Mouse (Mus musculus) limb, embryonic 14.5 days (tissue): Measurements from ENCODE around the gene Tmem160. TPM values are rescaled to one million over a fixed set of nuclear protein-coding genes. Genes with fewer than 3 reads are reported as not detected.
A peak's percentile ranks its signal among the peaks of the same experiment; 100 is the strongest.

Experiments used
- ATAC-seq: fragments of 200-750 bp; cut with Nextera tagmentation; 2 replicates; pipeline ENCODE4 v1.8.0; 2017; ENCODE audit warnings: low read depth, moderate number of reproducible peaks, moderate TSS enrichment; ENCODE audit not compliant: low FRiP score
- DNase-seq: peaks from one replicate; pipeline ENCODE4 v3.0.0-alpha.2; 2015; ENCODE audit warnings: low spot score
- H3K27ac ChIP-seq: fragments of 300-500 bp; sonication (generic); replicated peaks from 2 replicates; pipeline ENCODE4 v1.5.1; 2014; ENCODE audit warnings: low read depth, mild to moderate bottlenecking, low read length, moderate library complexity, mixed read lengths
- H3K27me3 ChIP-seq: fragments of 300-500 bp; sonication (generic); 2 replicates; pipeline ENCODE4 v1.6.1; 2014; ENCODE audit warnings: low read length, mixed read lengths; ENCODE audit not compliant: control insufficient read depth, insufficient read depth
- H3K36me3 ChIP-seq: fragments of 300-500 bp; sonication (generic); 2 replicates; pipeline ENCODE4 v1.6.1; 2014; ENCODE audit warnings: mild to moderate bottlenecking, low read length, moderate library complexity, mixed read lengths; ENCODE audit not compliant: control insufficient read depth, insufficient read depth
- H3K4me1 ChIP-seq: fragments of 300-500 bp; sonication (generic); 2 replicates; pipeline ENCODE4 v1.6.1; 2014; ENCODE audit warnings: antibody characterized with exemption, low read length, mixed read lengths; ENCODE audit not compliant: control insufficient read depth, insufficient read depth
- H3K4me2 ChIP-seq: fragments of 300-500 bp; sonication (generic); replicated peaks from 2 replicates; pipeline ENCODE4 v1.6.1; 2014; ENCODE audit warnings: low read depth, mild to moderate bottlenecking, low read length, moderate library complexity; ENCODE audit not compliant: severe bottlenecking
- H3K4me3 ChIP-seq: fragments of 300-500 bp; sonication (generic); replicated peaks from 2 replicates; pipeline ENCODE4 v1.5.1; 2014; ENCODE audit warnings: low read length
- H3K9ac ChIP-seq: fragments of 300-500 bp; sonication (generic); 2 replicates; pipeline ENCODE4 v1.6.1; 2014; ENCODE audit warnings: mild to moderate bottlenecking, low read depth, low read length, moderate library complexity; ENCODE audit not compliant: severe bottlenecking
- H3K9me3 ChIP-seq: fragments of 300-500 bp; sonication (generic); 2 replicates; pipeline ENCODE4 v1.6.1; 2016; ENCODE audit warnings: low read length; ENCODE audit not compliant: control insufficient read depth
- POLR2A ChIP-seq: fragments of 200-500 bp; IDR thresholded peaks from 2 replicates; pipeline ENCODE4 v1.8.0; 2012; ENCODE audit warnings: inconsistent platforms, mild to moderate bottlenecking, moderate library complexity, borderline replicate concordance; ENCODE audit not compliant: insufficient read depth, insufficient read length; ENCODE audit errors: extremely low read depth
- WGBS: fragments of 180-500 bp; shearing (Covaris S2); extraction: QIAGEN DNeasy Blood & Tissue Kit; methylation state at CpG from one replicate; pipeline ENCODE4 v1.1.7; 2014; 5-methylcytosine and 5-hydroxymethylcytosine counted together
- polyA plus RNA-seq, 2 experiments: library from polyadenylated mRNA; depleted of rRNA in 1 of 2; stranded (reverse) in 1 of 2; unstranded in 1 of 2; fragments of >200 nt; fragmentation: Nextera tagmentation in 1 of 2; extraction: Ambion mirVana in 1 of 2; gene quantifications; 2 replicates each; pipeline versions ENCODE4 v1.2.1 to v1.2.3; 2012 to 2014

Gene Tmem160
- polyA plus RNA-seq, 2 experiments: 32.8 to 51.3 TPM

DNA sequence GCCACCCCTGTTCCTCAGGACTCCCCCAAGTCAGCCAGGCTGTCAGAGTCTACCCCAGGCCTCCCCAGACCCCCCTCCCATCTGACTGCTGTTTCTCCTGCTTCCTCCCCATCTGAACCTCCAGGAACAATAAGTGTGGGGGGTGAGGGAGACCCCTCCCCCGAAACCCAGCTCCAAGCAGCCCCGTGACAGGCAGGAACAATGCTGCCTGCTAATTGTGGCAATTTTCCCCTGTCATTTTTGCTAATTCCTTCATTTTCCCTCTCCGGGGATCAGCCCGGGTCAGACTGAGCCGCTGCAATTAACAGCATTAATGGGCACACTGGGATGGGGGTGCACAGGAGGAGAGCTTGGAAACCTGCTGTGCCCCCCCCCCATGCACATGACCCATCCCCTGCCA lies 15.5 kb downstream of the Tmem160 start:
- H3K36me3 ChIP-seq: no peaks in the 10 kb centered on the region
- no peak for TF ChIP-seq POLR2A
- H3K4me1 ChIP-seq: no peaks in the 10 kb centered on the region
- H3K4me2 ChIP-seq: no peak overlapping the region
- H3K9ac ChIP-seq: no peak overlapping the region
- WGBS: 7% methylated on average over 4 of the region's 5 CpGs
- H3K4me3 ChIP-seq: no peak overlapping the region
- no peak overlapping the region for H3K27ac ChIP-seq
- H3K9me3 ChIP-seq: no peaks in the 10 kb centered on the region
- H3K27me3 ChIP-seq: peaks cover 22% of the 10 kb centered on the region
- ATAC-seq: no peak
- DNase-seq: no peak

DNA sequence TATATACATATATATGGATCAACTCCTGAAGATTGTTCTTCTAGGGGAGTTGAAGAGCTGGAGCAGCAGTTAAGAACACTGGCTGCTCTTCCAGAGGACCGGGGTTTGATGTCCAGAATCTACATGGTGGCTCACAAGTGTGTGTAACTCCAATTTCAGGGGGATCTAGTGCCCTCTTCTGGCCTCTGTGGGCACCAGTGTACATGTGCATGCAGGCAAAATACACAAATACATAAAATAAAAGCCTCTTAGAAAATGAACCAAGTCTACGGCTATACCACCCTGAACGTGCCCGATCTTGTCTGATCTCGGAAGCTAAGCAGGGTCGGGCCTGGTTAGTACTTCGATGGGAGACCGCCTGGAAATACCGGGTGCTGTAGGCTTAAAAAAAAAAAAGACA lies 19.0 kb downstream of the Tmem160 start:
- Histone ChIP-seq H3K4me1 (peaks cover 13% of the 10 kb centered on the region), H3K4me2 (no peak overlapping the region), H3K9ac (no peak overlapping the region), H3K4me3 (no peak overlapping the region), H3K9me3 (no peaks in the 10 kb centered on the region), H3K27me3 (peaks cover 55% of the 10 kb centered on the region), H3K36me3 (no peaks in the 10 kb centered on the region), H3K27ac (no peak overlapping the region)
- ATAC-seq (no peak), DNase-seq (no peak)
- 39% methylated on average over 9 of the region's 9 CpGs for WGBS
- TF ChIP-seq POLR2A: no peak

DNA sequence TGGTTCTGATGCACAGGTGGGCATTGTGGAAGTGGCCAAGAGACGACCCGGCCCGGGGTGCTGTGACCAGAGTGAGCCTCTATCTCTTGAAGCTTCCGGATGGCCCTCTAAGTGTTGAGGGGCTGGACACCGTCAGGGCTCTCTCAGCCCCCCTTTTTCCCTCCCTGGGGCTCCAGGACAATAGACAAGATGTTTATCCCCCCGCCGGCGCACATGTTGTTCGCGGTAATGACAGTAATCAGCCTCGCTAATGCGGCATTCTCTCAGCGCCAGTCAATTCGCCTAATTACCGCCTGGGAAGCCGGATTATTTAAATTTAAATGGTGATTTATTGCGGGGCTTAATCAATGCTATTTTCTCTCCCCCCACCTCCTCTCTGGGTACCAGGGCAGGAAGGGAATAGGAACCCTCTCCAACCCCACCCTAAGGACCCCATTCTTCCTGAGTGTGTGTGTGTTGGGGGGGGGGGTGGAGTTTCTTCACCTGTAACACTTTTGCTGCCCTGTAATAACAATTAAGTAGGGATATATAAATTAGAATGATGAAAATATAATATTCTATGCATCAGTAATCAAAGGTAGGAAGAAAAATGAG lies 19.6 kb downstream of the Tmem160 start:
- Histone ChIP-seq H3K4me1 (peaks cover 13% of the 10 kb centered on the region), H3K27ac (no peak overlapping the region), H3K9me3 (no peaks in the 10 kb centered on the region), H3K27me3 (peaks cover 61% of the 10 kb centered on the region), H3K36me3 (no peaks in the 10 kb centered on the region), H3K9ac (no peak overlapping the region), H3K4me3 (no peak overlapping the region), H3K4me2 (no peak overlapping the region)
- DNase-seq: no peak
- ATAC-seq: no peak
- WGBS: 6% methylated on average over 17 of the region's 17 CpGs
- no peak for TF ChIP-seq POLR2A

DNA sequence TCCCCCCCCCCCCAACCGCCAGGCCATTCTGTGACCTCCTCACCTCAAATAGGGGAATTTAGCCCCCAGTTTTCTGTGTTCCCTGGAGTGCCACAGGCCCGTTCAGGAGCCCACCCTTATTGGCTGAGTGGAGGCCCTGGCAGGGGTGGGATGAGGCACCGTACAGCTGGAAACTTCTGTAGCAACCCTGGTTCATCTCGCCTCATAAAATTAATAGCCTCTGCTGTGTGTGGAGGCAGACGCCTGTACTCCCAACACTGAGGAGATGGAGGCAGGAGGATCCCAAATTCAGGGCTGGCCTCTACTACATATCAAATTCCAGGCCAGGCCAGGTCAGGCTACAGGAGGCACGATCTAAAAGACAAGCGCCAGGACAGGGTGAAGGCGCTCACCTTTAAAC lies 21.3 kb downstream of the Tmem160 start:
- Histone ChIP-seq H3K27me3 (peaks cover 66% of the 10 kb centered on the region), H3K27ac (no peak overlapping the region), H3K9me3 (no peaks in the 10 kb centered on the region), H3K9ac (no peak overlapping the region), H3K4me1 (peaks cover 13% of the 10 kb centered on the region), H3K36me3 (no peaks in the 10 kb centered on the region), H3K4me3 (no peak overlapping the region), H3K4me2 (no peak overlapping the region)
- no peak for TF ChIP-seq POLR2A
- DNase-seq: no peak
- ATAC-seq: no peak
- 26% methylated on average over 8 of the region's 8 CpGs for WGBS

DNA sequence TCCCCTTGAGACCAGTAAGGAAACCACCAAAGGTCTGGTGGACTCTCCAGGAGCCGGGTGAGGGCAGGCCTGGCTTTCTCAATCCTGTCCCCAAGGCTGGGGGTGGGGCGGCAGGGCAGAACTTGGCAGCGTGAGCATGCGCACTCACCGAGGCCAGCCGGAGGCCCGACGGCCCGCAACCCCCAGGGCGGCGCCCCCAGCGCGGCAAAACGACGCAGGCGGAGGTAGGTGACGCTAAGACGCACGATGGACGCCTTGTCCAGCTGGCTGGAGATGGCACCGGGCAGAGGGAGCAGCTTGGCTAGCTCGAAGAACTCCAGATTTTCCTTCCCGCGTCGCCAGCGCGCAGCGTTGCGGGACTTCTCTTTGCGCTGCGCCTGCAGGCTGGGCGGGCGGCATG lies 21.9 kb downstream of the Tmem160 start:
- H3K9me3 ChIP-seq: no peaks in the 10 kb centered on the region
- DNase-seq (no peak), ATAC-seq (no peak)
- H3K27ac ChIP-seq: no peak overlapping the region
- TF ChIP-seq POLR2A: no peak
- WGBS: 5% methylated on average over 28 of the region's 33 CpGs
- no peaks in the 10 kb centered on the region for H3K36me3 ChIP-seq
- peak overlapping the region; percentile 33 for H3K4me2 ChIP-seq
- peak overlapping the region; percentile 19 for H3K4me3 ChIP-seq
- peaks cover 13% of the 10 kb centered on the region for H3K4me1 ChIP-seq
- H3K9ac ChIP-seq: no peak overlapping the region
- peaks cover 66% of the 10 kb centered on the region for H3K27me3 ChIP-seq

DNA sequence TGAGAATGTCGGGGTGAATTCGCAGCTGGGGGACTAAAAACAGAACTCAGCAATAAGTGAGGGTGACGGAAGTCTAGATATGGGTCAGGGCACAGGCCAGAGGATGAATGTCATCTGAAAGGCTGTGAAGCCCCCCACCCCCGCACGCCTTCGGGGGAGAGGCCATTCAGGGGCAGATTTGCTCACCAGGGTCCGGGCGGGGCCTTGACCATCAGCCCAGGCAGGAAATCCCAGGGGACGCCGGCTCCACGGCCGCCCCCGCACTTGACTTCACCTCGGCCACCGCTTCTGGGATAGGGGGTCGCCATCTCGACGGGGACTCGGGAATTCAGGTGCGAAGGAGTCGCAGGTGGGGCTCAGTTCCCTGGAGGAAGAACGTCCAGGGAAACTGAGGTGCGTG lies 22.7 kb downstream of the Tmem160 start:
- Histone ChIP-seq H3K4me3 (peak overlapping the region; percentile 23), H3K27me3 (peaks cover 66% of the 10 kb centered on the region), H3K9me3 (no peaks in the 10 kb centered on the region), H3K4me2 (no peak overlapping the region), H3K9ac (no peak overlapping the region), H3K36me3 (no peaks in the 10 kb centered on the region), H3K4me1 (peaks cover 13% of the 10 kb centered on the region), H3K27ac (no peak overlapping the region)
- TF ChIP-seq POLR2A: no peak
- ATAC-seq (no peak), DNase-seq (no peak)
- WGBS: 4% methylated on average over 21 of the region's 23 CpGs
